Mouse (Mus musculus) adipocyte (in vitro differentiated cells): ENCODE measurements at regions not wholly inside any gene's neighbourhood (a gene's known extent, or its start where the extent isn't known, plus 50 kb on each side); places are given as distances from the start of the nearest gene placed in this dataset.
A peak's percentile ranks its signal among the peaks of the same experiment; 100 is the strongest.

ENCODE experiments used
- DNase-seq: peaks from one replicate; pipeline ENCODE4 v3.0.0-alpha.2; 2016; ENCODE audit warnings: low spot score

DNA sequence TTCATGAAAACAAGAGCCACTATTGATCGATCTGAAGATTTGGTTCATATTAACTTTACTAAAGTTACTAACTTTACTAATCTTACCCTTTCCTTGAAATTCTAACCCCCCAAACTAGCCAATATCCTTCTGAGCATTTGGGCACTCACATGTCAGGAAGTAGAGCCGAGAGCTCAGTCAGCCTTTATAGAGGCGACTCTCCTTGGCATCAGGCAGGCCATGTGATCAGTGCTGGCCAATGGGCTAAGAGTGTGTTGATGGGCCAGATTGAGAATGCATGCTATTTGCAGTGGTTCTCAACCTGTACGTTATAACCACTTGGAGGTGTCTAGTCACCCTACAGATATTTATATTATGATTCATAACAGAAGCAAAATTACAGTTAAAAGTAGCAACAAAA is 69.6 kb upstream of the Slc35b4 start:
- DNase-seq: peak; percentile 53

DNA sequence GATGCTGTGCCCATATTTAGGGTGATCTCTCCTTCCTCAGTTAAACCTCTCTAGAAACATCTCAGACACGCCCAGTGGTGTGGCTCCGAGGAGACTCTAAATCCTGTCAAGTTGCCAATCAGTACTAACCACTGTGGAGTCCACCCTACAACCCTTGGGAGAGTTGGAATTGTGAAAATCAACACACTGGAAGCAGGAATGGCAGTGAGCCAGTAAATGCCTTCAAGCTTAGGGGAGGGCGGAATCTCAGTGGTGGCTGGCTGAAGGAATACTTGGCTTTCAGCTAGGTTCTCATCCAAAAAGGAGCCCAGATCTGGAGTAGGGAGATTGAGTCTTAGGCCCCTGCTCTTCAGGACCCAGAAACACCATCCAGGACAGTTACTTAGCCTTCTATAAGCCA is 66.1 kb upstream of the Slc35b4 start:
- peak; percentile 64 for DNase-seq

DNA sequence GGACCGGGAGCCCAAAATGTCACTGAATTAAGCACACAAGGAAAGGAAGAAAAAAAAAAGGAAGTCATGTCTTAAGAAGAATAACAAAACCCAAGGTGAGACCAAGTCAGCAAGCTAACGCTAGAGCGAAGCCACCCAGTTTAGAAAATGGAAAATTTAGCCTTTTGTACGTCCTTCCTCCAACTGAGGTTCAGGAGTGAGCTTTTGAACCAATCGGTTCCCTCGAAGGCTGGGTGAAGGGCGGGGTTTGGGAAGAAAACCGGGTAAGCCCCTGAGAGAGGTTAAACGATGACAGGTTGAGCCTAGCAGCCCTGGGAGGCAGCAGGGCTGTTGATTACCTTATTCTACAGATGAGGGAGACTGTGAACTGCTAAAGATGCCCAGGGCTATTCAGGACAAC is 65.6 kb upstream of the Slc35b4 start:
- no peak for DNase-seq

DNA sequence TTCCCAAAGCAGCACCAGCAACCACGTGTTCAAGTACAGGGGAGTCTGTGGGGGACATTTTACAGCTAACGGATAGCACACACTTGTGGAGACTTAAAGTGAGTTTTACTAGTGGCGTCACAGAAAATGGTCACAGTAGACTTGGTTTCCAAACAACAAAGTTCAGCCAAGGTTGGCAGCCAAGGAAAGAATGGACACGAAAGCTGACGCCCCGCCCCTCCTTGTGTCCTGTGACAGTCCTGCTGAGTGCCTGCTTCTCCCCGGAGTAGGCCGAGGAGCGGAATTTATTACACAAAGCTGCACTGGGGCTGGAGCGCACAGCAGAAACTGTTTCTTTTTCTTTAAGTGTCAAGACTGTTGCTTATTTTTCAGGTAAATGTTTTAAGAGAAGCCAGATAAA is 58.2 kb upstream of the Slc35b4 start:
- DNase-seq: peak; percentile 68

DNA sequence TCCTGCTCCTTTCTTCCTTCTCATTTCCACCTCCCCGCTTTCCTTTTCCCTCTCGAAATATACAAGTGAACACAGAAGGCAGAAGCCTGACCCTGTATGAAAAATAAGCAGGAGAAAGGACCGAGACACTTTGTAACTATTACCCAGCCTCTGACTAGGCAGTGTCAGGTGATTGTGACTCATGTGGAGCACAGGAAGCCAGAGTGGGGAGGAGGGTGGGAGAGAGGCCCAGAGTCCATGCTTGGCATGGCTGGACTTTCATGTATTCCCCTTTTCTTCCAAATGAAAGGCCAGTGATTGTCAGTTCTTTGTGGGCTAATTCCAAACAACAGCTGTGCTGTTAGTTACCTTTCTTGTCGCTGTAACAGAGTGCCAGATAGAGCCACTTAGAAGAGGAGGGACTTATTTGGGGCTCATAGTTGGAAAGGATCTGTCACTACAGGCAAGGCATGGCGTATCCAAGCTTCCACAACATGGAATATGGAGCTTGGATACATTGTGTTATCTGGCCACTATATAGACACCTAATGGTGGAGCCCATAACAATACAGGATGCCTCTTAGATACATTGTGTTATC is 57.6 kb upstream of the Slc35b4 start:
- DNase-seq: peak; percentile 16

DNA sequence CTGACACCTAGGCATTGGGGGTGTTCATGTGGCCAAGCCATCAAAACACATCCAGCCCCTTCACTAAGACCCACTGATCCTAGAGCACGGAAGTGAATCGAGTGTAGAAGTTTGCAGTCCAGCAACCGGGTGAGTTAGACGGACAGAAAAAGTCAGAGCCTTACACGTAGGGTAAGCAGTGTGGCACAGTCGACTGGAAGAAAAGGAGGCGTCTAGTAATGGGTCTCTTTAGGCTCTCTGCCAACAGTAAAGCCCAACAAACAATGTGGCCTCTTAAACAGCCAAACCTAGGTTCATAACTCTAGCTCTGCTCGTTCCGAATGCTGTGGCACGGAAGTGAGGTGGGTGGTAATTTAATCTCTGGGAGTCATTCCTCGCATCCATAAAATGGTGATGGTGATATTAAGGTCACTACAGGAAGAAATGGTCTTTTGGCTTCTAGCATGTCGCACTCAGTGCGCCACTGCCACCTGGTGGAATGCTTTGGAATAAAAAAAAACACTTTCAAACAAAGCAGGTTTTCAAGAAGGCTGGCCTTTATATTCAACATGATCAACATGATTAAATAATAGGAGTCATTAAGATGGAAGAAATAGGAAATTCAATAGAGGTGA is 54.0 kb upstream of the Slc35b4 start:
- DNase-seq: peak; percentile 76

DNA sequence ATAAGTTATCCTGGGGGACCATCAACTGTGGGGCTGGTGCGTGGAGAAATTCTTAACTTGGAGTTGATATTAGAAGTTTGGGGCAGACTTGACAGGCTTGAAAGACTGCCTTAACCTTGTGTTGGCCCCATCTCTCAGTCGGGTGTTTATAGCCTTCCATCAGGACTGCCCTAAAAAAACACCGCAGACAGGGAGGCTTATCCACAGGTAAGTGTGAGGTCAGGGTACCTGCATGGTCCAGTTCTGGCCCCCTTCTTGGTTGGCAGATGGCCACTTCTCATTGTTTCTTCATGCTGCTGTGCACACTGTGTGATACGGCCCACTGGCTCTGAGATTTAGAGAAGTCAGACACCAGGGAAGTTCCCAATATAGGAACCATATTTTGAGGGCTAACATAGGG is 50.2 kb upstream of the Slc35b4 start:
- no peak for DNase-seq
